Mouse (Mus musculus): Measurements from ENCODE around the gene Ift88. TPM values are rescaled to one million over a fixed set of nuclear protein-coding genes. Genes with fewer than 3 reads are reported as not detected.

Gene Ift88
- total and polyA plus RNA-seq, 2 experiments from 2014 or later = 17.5 to 22.0 TPM

GRCm38 (mm10) chr14:57555471-57556070 is 131.7 kb downstream of the Ift88 start:
- WGBS = 86% methylated on average over 7 of the region's 7 CpGs
- Histone ChIP-seq H3K9ac (replicated peaks; ENCODE audit: low read length, poor library complexity, severe bottlenecking) (no peak overlapping the region), H3K4me2 (ENCODE audit: low read depth, low read length, poor library complexity, severe bottlenecking) (no peak overlapping the region), H3K4me1 (ENCODE audit: insufficient read depth, low read length) (no peaks in the 10 kb centered on the region), H3K4me3 (ENCODE audit: low read depth, low read length) (no peak overlapping the region), H3K9me3 (ENCODE audit: low read length) (no peaks in the 10 kb centered on the region), H3K36me3 (ENCODE audit: insufficient read depth, low read length) (no peaks in the 10 kb centered on the region), H3K27ac (ENCODE audit: low read depth, low read length) (no peak overlapping the region), H3K27me3 (ENCODE audit: insufficient read depth, low read length) (no peaks in the 10 kb centered on the region)
- ATAC-seq (ENCODE audit: low FRiP score) (no peak), DNase-seq (ENCODE audit: low spot score) (no peak)
- TF ChIP-seq CTCF (IDR thresholded peaks at IDR 0.05) = no peak

- H3K9me3 ChIP-seq (ENCODE audit: low read length) = no peaks in the 10 kb centered on the region
- no peak overlapping the region for H3K4me3 ChIP-seq (ENCODE audit: low read depth, low read length)
- H3K4me2 ChIP-seq (ENCODE audit: low read depth, low read length, poor library complexity, severe bottlenecking) = no peak overlapping the region
- ATAC-seq (ENCODE audit: low FRiP score) (no peak), DNase-seq (ENCODE audit: low spot score) (no peak)
- no peaks in the 10 kb centered on the region for H3K27me3 ChIP-seq (ENCODE audit: insufficient read depth, low read length)
- 97% methylated on average over 1 of the region's 1 CpGs for WGBS
- no peaks in the 10 kb centered on the region for H3K36me3 ChIP-seq (ENCODE audit: insufficient read depth, low read length)
- H3K27ac ChIP-seq (ENCODE audit: low read depth, low read length) = no peak overlapping the region
- no peak for TF ChIP-seq CTCF (IDR thresholded peaks at IDR 0.05)
- no peak overlapping the region for H3K9ac ChIP-seq (replicated peaks; ENCODE audit: low read length, poor library complexity, severe bottlenecking)
- no peaks in the 10 kb centered on the region for H3K4me1 ChIP-seq (ENCODE audit: insufficient read depth, low read length)
Measured at GRCm38 (mm10) chr14:57556922-57557321, 133.1 kb downstream of the Ift88 start.

GRCm38 (mm10) chr14:57565626-57566025 is 141.8 kb downstream of the Ift88 start:
- Histone ChIP-seq H3K27ac (ENCODE audit: low read depth, low read length) (no peak overlapping the region), H3K9ac (replicated peaks; ENCODE audit: low read length, poor library complexity, severe bottlenecking) (no peak overlapping the region), H3K27me3 (ENCODE audit: insufficient read depth, low read length) (no peaks in the 10 kb centered on the region), H3K4me3 (ENCODE audit: low read depth, low read length) (no peak overlapping the region), H3K4me2 (ENCODE audit: low read depth, low read length, poor library complexity, severe bottlenecking) (no peak overlapping the region), H3K4me1 (ENCODE audit: insufficient read depth, low read length) (no peaks in the 10 kb centered on the region), H3K36me3 (ENCODE audit: insufficient read depth, low read length) (no peaks in the 10 kb centered on the region), H3K9me3 (ENCODE audit: low read length) (no peaks in the 10 kb centered on the region)
- no peak for TF ChIP-seq CTCF (IDR thresholded peaks at IDR 0.05)
- ATAC-seq (ENCODE audit: low FRiP score) (no peak), DNase-seq (ENCODE audit: low spot score) (no peak)
- 93% methylated on average over 6 of the region's 6 CpGs for WGBS

Other genes with a start within 250 kb of the Ift88 start
- 11.8 and 13.5 TPM in 2 replicates for gene Cryl1, start 25.5 kb upstream of the Ift88 start, total RNA-seq (2014; rRNA removed)
- gene Cryl1, start 25.5 kb upstream of the Ift88 start, polyA plus RNA-seq (2015; fragmentation: Nextera tagmentation; extraction: Ambion mirVana) = 19.4 and 19.7 TPM in 2 replicates
- 40.7 and 48.2 TPM in 2 replicates for gene Il17d, start 100.7 kb downstream of the Ift88 start, total RNA-seq (2014; rRNA removed)
- 7.0 and 8.3 TPM in 2 replicates for gene Il17d, start 100.7 kb downstream of the Ift88 start, polyA plus RNA-seq (2015; fragmentation: Nextera tagmentation; extraction: Ambion mirVana)
- 26.2 and 39.2 TPM in 2 replicates for gene Eef1akmt1, start 147.6 kb downstream of the Ift88 start, total RNA-seq (2014; rRNA removed)
- gene Eef1akmt1, start 147.6 kb downstream of the Ift88 start, polyA plus RNA-seq (2015; fragmentation: Nextera tagmentation; extraction: Ambion mirVana) = 63.8 and 73.7 TPM in 2 replicates
- 11.3 and 19.4 TPM in 2 replicates for gene Xpo4, start 241.4 kb downstream of the Ift88 start, total RNA-seq (2014; rRNA removed)
- 6.7 and 11.7 TPM in 2 replicates for gene Xpo4, start 241.4 kb downstream of the Ift88 start, polyA plus RNA-seq (2015; fragmentation: Nextera tagmentation; extraction: Ambion mirVana)